Mouse (Mus musculus) liver, adult 2 months (tissue): ENCODE results near the gene Lctl. TPM values are rescaled to one million over a fixed set of nuclear protein-coding genes. Genes with fewer than 3 reads are reported as not detected.

Experiments
- DNase-seq: peaks from one replicate; pipeline ENCODE4 v3.0.0-alpha.2; 2011; ENCODE audit warnings: low read depth, low spot score; ENCODE audit errors: extremely low read depth
- H3K27ac ChIP-seq: fragments of 200-500 bp; replicated peaks from 2 replicates; pipeline ENCODE4 v1.5.1; 2012; ENCODE audit warnings: low read depth, mild to moderate bottlenecking, control low read depth, inconsistent platforms, low read length; ENCODE audit not compliant: insufficient read depth
- H3K27me3 ChIP-seq: fragments of 200-500 bp; 2 replicates; pipeline ENCODE4 v1.6.1; 2012; ENCODE audit warnings: mild to moderate bottlenecking, moderate library complexity, low read length, inconsistent platforms; ENCODE audit not compliant: control insufficient read depth, insufficient read depth
- H3K36me3 ChIP-seq: fragments of 200-500 bp; 2 replicates; pipeline ENCODE4 v1.6.1; 2012; ENCODE audit warnings: low read length, inconsistent platforms; ENCODE audit not compliant: control insufficient read depth, insufficient read depth
- H3K4me1 ChIP-seq: fragments of 200-500 bp; 2 replicates; pipeline ENCODE4 v1.6.1; 2011; ENCODE audit warnings: low read length; ENCODE audit not compliant: control insufficient read depth, insufficient read depth
- H3K4me3 ChIP-seq: fragments of 200-500 bp; 2 replicates; pipeline ENCODE4 v1.5.1; 2011; ENCODE audit warnings: low read depth, mild to moderate bottlenecking, control low read depth, low read length, moderate library complexity; ENCODE audit not compliant: insufficient read depth
- H3K79me2 ChIP-seq: fragments of 200-500 bp; 2 replicates; pipeline ENCODE4 v1.6.1; 2012; ENCODE audit warnings: inconsistent platforms, mild to moderate bottlenecking, low read length, moderate library complexity; ENCODE audit not compliant: control insufficient read depth, insufficient read depth
- H3K9ac ChIP-seq: fragments of 200-500 bp; 2 replicates; pipeline ENCODE4 v1.6.1; 2012; ENCODE audit warnings: low read depth, mild to moderate bottlenecking, control low read depth, inconsistent platforms, low read length
- CTCF ChIP-seq: fragments of 200-500 bp; IDR thresholded peaks from 2 replicates; pipeline ENCODE4 v1.5.1; 2011; ENCODE audit warnings: low read depth, low read length, control low read depth
- POLR2A ChIP-seq: fragments of 200-500 bp; IDR thresholded peaks from 2 replicates; pipeline ENCODE4 v1.6.1; 2011; ENCODE audit warnings: low read length, control low read depth; ENCODE audit not compliant: insufficient read depth; ENCODE audit errors: extremely low read depth
- WGBS: fragments of 180-500 bp; shearing (Covaris S2); methylation state at CpG from one replicate; pipeline ENCODE4 v1.1.7; 2018; 5-methylcytosine and 5-hydroxymethylcytosine counted together
- polyA plus RNA-seq: library from polyadenylated mRNA; depleted of rRNA; stranded (reverse); fragments of >200 nt; gene quantifications from 2 replicates; pipeline ENCODE4 v1.2.3, GENCODE M21; 2012
- total RNA-seq: library from RNA; depleted of rRNA; stranded (reverse); fragments of >200 nt; gene quantifications from 2 replicates; pipeline ENCODE4 v1.2.3, GENCODE M21; 2014

The Lctl gene
- total and polyA plus RNA-seq, 2 experiments = not detected

- no peak overlapping the region for H3K4me3 ChIP-seq
- no peak for DNase-seq
- no peak overlapping the region for H3K27ac ChIP-seq
- no peaks in the 10 kb centered on the region for H3K4me1 ChIP-seq
- no peaks in the 10 kb centered on the region for H3K36me3 ChIP-seq
- no peak overlapping the region for H3K9ac ChIP-seq
- no peaks in the 10 kb centered on the region for H3K79me2 ChIP-seq
- WGBS = 57% methylated on average over 7 of the region's 7 CpGs
- H3K27me3 ChIP-seq = no peaks in the 10 kb centered on the region
- TF ChIP-seq CTCF (no peak), POLR2A (no peak)
These were observed 38.6 kb upstream of the Lctl start for GRCm38 (mm10) chr9:64078386-64078792.

GRCm38 (mm10) chr9:64079922-64080321 lies 37.0 kb upstream of the Lctl start:
- no peaks in the 10 kb centered on the region for H3K27me3 ChIP-seq
- H3K4me3 ChIP-seq = no peak overlapping the region
- H3K27ac ChIP-seq = no peak overlapping the region
- H3K9ac ChIP-seq = no peak overlapping the region
- no peaks in the 10 kb centered on the region for H3K36me3 ChIP-seq
- no peak for DNase-seq
- TF ChIP-seq CTCF (no peak), POLR2A (no peak)
- H3K79me2 ChIP-seq = no peaks in the 10 kb centered on the region
- 80% methylated on average over 6 of the region's 6 CpGs for WGBS
- H3K4me1 ChIP-seq = peaks cover 9% of the 10 kb centered on the region

- Histone ChIP-seq H3K79me2 (no peaks in the 10 kb centered on the region), H3K36me3 (no peaks in the 10 kb centered on the region), H3K4me3 (peak overlapping the region; percentile 63; the same call in 1 of the 2 replicates), H3K9ac (peak overlapping the region; percentile 82; the same call in 1 of the 2 replicates), H3K27me3 (no peaks in the 10 kb centered on the region), H3K27ac (peak overlapping the region; percentile 76), H3K4me1 (peaks cover 18% of the 10 kb centered on the region)
- WGBS = 39% methylated on average over 7 of the region's 7 CpGs
- peak; percentile 34 for DNase-seq
- TF ChIP-seq CTCF = 0 out of 2 replicates have a peak, but pooled peaks have one; percentile 2
- no peak for TF ChIP-seq POLR2A
These were observed 32.7 kb upstream of the Lctl start for GRCm38 (mm10) chr9:64084231-64084630.

GRCm38 (mm10) chr9:64084661-64085399 lies 32.1 kb upstream of the Lctl start:
- Histone ChIP-seq H3K4me3 (peak overlapping the region; percentile 63; the same call in 1 of the 2 replicates), H3K4me1 (peaks cover 18% of the 10 kb centered on the region), H3K79me2 (no peaks in the 10 kb centered on the region), H3K27ac (peak overlapping the region; percentile 76), H3K27me3 (no peaks in the 10 kb centered on the region), H3K9ac (peak overlapping the region; percentile 82), H3K36me3 (no peaks in the 10 kb centered on the region)
- no peak for DNase-seq
- TF ChIP-seq POLR2A = no peak
- no peak for TF ChIP-seq CTCF
- 10% methylated on average over 49 of the region's 49 CpGs for WGBS

DNA sequence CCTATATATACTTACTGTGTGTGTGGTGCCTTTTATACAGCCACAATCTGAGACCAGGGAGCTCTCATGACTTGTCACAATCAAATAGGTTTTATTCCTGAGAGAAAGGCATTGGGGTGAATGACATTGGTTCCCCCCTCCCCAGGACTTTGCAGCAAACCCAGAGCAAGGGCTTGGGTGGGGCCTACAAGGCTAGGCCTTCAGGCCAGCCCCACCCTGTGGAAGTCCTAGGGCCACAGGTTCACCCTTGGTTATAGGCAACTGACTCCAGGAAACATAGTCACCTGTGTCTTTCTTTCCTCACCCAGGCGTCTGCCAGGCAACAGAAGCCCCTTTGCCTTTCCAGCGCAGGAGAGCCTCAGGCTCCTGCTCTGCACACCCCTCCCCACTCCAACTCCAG lies 31.0 kb upstream of the Lctl start:
- H3K27me3 ChIP-seq = no peaks in the 10 kb centered on the region
- H3K4me1 ChIP-seq = peaks cover 18% of the 10 kb centered on the region
- H3K4me3 ChIP-seq = no peak overlapping the region
- no peaks in the 10 kb centered on the region for H3K36me3 ChIP-seq
- H3K9ac ChIP-seq = no peak overlapping the region
- H3K79me2 ChIP-seq = no peaks in the 10 kb centered on the region
- no peak for DNase-seq
- TF ChIP-seq CTCF = no peak
- no peak for TF ChIP-seq POLR2A
- WGBS = 100% methylated on average over 2 of the region's 2 CpGs
- H3K27ac ChIP-seq = no peak overlapping the region

DNA sequence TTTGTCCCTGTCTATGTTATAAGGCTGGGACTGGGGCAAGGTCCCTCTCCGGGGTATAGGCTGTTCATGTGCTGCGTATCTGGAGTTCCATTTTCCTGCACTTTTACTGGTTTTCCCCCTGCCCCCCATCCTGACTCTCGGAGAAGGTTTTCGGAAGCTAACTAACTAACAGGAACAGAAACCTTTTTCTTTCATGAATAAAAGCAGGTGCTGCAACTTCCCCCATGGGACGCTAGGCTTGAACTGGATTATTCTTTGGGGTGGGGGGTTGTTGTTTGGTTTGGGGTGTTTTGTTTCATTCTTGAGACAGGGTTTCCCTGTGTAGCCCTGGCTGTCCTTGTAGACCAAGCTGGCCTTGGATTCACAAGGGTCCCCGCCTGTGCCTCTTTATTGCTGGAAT lies 30.4 kb upstream of the Lctl start:
- no peaks in the 10 kb centered on the region for H3K79me2 ChIP-seq
- DNase-seq = no peak
- H3K27me3 ChIP-seq = no peaks in the 10 kb centered on the region
- H3K4me3 ChIP-seq = no peak overlapping the region
- no peak for TF ChIP-seq CTCF
- no peak for TF ChIP-seq POLR2A
- H3K9ac ChIP-seq = no peak overlapping the region
- H3K4me1 ChIP-seq = peaks cover 18% of the 10 kb centered on the region
- H3K27ac ChIP-seq = no peak overlapping the region
- no peaks in the 10 kb centered on the region for H3K36me3 ChIP-seq
- WGBS = 94% methylated on average over 6 of the region's 6 CpGs
